Mouse (Mus musculus) yolk sac, embryonic 10.5 days (tissue): Measurements from ENCODE around the gene H1f0.

Experiments used
- DNase-seq: peaks from one replicate; pipeline ENCODE4 v3.0.0-alpha.2; 2017; ENCODE audit warnings: low spot score

Gene H1f0

GRCm38 (mm10) chr15:79071117-79072039, 43.1 kb downstream of the H1f0 start:
- peak; percentile 62 for DNase-seq

GRCm38 (mm10) chr15:79073752-79074151, 45.5 kb downstream of the H1f0 start:
- DNase-seq: no peak

- no peak for DNase-seq
These were observed 46.2 kb downstream of the H1f0 start for GRCm38 (mm10) chr15:79074446-79074845.

GRCm38 (mm10) chr15:79074913-79075532, 46.8 kb downstream of the H1f0 start, which contains the start of gene Eif3l:
Eif3l (plus strand) TSS chr15:79075179.
- DNase-seq: peak; percentile 90

GRCm38 (mm10) chr15:79075658-79076365, 47.6 kb downstream of the H1f0 start:
- DNase-seq: no peak

GRCm38 (mm10) chr15:79079567-79079966, 51.3 kb downstream of the H1f0 start:
- peak; percentile 61 for DNase-seq
